Mouse (Mus musculus) liver, adult 10 weeks (tissue): ENCODE data around the gene Gpm6b. TPM values are rescaled to one million over a fixed set of nuclear protein-coding genes. Genes with fewer than 3 reads are reported as not detected.

Experiments
- polyA plus RNA-seq: library from polyadenylated mRNA; stranded (reverse); fragments of 350-450 nt; fragmentation: Illumina TruSeq; extraction: RNeasy Lipid Tissue Mini Kit (QIAGEN cat#74804); gene quantifications from one replicate; pipeline ENCODE4 v1.2.3, GENCODE M21; 2014; ENCODE audit warnings: low read depth, low replicate concordance

Gene Gpm6b
- polyA plus RNA-seq, result 1.8 TPM

GRCm38 (mm10) chrX:166238831-166239460 is at the start of gene Gpm6b:
TSS of gene Gpm6b (plus strand) at chrX:166238911.

Other genes with a start within 250 kb of the Gpm6b start
- gene Gemin8, start 68.5 kb upstream of the Gpm6b start, polyA plus RNA-seq, result 2.0 TPM
- gene Trappc2, start 201.7 kb downstream of the Gpm6b start, polyA plus RNA-seq, result 24.5 TPM
- gene Ofd1, start 201.8 kb downstream of the Gpm6b start, polyA plus RNA-seq, result 4.9 TPM
- 136 TPM for gene Rab9, start 241.0 kb downstream of the Gpm6b start, polyA plus RNA-seq